Mouse (Mus musculus) liver, adult (tissue): ENCODE measurements around the gene Mrpl50.
A peak's percentile ranks its signal among the peaks of the same experiment; 100 is the strongest.

ENCODE experiments used
- GATA4 ChIP-seq: IDR thresholded peaks from 2 replicates; pipeline ENCODE4 v1.6.1; 2014; ENCODE audit warnings: mild to moderate bottlenecking, low read length; ENCODE audit not compliant: insufficient replicate concordance

Gene Mrpl50

DNA sequence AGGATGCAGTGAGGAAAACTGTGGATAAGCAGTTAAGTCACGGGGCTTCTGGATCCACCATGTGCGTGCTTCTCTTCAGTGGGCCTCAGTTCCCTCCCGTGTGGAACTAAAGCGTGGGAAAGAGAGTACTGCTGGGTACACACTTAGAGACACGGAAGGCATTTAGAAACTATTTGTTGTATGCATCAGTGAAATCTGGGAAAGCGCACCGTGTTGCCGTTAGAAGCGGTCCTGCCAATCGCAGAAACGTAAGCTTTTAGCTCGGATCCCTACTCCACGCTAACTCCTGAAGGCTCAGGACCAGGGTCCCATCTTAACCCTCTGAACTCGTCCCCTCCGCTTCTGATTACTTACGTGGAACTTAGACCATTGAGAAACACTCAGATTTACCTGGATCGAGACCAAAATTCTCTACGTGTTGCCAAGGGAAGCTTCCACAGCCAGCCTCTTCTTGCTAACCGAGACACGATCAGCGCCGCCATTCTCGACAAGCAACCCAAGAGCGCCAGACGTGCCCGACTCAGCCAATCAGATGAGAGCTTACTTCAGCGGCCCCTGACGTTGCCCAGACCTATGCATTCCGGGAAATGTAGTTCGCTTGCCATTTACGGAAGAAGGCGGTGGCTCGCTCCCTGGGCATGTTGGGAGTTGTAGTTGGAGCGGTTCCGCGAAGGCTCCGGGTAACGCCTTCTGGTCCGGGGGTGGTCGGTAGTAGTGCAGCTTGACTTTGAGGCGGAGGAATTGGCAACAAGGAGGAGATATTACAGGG lies at the start of gene Mrpl50, which contains the start of gene Zfp189:
TSS of gene Mrpl50 (minus strand) at position 522 of the 769 bp plus-strand sequence.
TSS of gene Zfp189 (plus strand) at position 605 of the 769 bp plus-strand sequence.
- no peak for TF ChIP-seq GATA4

DNA sequence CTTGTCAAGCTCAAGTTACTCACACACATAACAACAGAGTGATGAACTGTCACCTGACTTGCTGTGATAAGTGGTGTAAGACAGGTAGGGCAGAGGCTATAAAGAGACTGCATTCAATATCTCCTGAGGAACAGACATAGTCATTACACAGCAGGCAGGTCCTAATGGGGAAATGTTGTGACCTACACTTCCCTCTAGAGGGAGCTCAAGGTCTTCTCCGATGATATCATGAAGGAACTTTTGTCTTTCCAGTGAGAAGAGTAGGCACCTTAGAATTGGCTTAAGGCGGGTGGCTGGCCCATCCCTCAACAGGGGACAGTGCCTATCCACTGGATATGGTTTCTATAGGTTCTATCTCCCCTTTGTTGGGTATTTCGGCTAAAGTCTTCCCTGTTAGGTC lies 46.7 kb upstream of the Mrpl50 start:
- TF ChIP-seq GATA4, result no peak

- TF ChIP-seq GATA4, result peak; percentile 33; the same call in 1 of the 2 replicates
Observed at GRCm38 (mm10) chr4:49559915-49560772, 39.3 kb upstream of the Mrpl50 start.

DNA sequence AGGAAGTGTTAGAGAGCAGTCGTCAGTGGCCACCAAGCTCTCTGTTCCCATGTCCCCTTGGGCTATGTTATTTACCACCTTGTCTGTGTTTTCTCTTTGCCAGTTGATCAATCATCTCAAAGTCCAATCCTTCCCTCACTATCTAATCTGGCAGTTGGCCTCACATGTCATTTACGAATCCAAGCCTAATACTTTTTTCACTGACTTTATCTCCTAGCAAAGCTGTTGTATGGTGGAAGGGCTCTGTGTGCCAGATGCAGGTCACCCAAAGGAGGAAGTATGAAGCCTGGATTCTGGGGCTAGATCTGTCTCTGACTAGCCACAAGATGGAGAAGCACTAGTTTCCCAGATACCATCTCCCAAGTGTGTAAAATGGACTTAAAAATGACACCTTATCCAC lies 37.3 kb upstream of the Mrpl50 start:
- peak; percentile 84; the same call in 1 of the 2 replicates for TF ChIP-seq GATA4

GRCm38 (mm10) chr4:49557375-49557774 lies 36.5 kb upstream of the Mrpl50 start:
- TF ChIP-seq GATA4, result no peak

GRCm38 (mm10) chr4:49553380-49553779 lies 32.5 kb upstream of the Mrpl50 start:
- TF ChIP-seq GATA4, result no peak

- TF ChIP-seq GATA4, result no peak
Observed at GRCm38 (mm10) chr4:49549383-49549782, 28.5 kb upstream of the Mrpl50 start, which contains the start of gene Aldob. Gene Aldob (minus strand): TSS chr4:49549546.

DNA sequence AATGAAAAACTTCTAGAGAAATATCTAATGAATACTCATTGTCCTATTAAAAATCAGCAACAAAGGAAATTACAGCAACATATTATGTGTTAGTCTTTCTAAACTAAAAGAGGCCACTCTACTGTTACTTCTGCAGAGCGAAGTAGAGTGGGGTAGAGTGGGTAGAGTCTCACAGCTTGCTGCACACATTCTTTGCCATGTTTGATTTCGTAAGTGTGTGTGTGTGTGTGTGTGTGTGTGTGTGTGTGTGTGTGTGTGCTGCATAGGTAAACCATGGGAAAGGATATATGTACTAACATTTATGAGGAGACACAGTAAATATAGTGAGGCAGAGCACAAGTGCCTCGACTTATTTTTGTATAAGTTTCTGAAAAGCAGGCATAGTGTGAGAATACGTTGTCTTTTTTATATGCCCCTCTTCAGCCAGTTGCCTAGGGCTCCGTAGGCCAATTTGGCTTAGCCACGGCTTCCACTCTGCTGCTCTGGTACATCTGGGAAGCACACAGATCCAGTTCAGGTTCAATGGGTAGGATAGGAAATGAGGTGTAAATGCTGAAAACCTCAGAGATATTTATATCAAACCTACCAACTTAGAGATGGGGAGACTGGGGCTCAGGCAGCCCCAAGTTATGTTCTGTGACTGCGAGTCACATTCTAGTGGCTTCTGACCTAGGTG lies 26.8 kb upstream of the Mrpl50 start:
- TF ChIP-seq GATA4, result no peak

DNA sequence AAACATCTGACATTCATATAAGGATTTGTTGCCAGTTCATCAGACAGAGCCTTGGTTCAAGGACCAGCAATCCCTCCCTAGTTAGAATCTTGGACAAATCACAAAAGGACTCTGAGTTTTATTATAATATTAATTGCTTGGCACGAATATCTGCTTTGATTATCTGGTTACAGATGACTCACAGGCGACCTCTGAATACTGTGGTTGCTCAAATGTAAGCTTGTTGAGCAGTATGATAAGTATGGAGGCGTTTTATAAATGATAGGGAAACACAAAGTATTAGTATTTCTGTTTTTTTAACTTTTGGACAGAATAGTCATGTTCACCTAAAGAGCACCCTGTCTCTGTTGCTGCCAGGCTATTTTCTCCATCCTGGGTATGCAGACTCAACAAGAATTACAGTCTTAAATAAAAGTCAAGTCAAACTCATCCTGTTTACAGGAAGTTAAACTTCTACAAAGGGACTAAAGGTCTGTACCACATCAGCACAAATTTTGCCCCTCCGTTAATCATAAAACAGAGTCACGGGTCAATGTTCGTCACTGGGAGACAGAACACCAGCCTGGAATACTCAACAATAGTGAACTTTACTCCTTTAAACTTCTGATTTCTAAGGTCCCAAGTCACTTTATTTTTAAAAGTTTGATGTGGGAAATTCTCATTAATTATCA lies 26.1 kb upstream of the Mrpl50 start:
- TF ChIP-seq GATA4, result no peak

GRCm38 (mm10) chr4:49546026-49546425 lies 25.1 kb upstream of the Mrpl50 start:
- no peak for TF ChIP-seq GATA4

DNA sequence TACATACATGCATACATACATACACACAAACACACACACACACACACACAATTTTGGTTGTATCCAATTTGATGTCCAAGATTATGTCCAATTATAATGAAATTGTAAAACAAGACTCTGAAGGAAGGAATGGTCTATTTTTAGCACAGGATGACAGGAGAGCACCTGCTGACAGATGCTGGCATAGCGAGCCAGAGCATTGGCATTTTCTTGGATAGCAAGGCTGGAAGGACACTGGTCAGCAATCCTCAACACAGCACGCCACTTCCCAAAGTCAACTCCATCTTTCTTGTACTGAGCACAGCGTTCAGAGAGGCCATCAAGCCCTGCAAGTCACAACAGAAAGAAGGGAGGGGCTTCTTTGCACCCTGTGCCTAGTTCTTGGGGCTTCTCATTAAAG lies 20.1 kb upstream of the Mrpl50 start:
- no peak for TF ChIP-seq GATA4

GRCm38 (mm10) chr4:49539665-49540064 lies 18.8 kb upstream of the Mrpl50 start:
- TF ChIP-seq GATA4, result no peak

GRCm38 (mm10) chr4:49536671-49537070 lies 15.8 kb upstream of the Mrpl50 start:
- no peak for TF ChIP-seq GATA4

DNA sequence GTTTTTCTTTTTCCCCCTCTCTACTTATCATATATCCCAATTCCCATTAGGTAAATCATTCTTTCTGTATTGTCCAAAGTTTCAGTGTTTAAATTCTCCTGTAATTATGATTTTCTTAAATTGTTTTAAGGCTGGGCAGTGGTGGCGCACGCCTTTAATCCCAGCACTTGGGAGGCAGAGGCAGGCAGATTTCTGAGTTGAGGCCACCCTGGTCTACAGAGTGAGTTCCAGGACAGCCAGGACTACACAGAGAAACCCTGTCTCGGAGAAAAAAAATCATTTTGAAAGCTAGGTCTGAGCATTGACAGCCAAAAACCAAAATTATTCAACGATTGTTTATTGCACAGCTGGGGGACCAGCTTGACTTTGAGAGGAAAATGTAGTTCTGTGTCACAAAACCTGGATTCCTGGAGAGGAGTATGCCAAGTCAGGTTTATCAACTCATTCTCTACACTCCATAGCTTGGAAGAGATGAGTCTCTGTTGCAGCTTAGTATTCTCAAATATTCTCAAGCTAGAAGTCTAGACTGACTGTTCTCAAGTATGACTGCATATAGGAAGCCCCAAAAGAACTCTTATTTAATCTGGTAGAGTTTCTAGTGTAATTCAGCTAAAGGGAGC lies 14.9 kb upstream of the Mrpl50 start:
- TF ChIP-seq GATA4, result no peak

- peak; percentile 20; the same call in 1 of the 2 replicates for TF ChIP-seq GATA4
Observed at GRCm38 (mm10) chr4:49535036-49535435, 14.1 kb upstream of the Mrpl50 start.

DNA sequence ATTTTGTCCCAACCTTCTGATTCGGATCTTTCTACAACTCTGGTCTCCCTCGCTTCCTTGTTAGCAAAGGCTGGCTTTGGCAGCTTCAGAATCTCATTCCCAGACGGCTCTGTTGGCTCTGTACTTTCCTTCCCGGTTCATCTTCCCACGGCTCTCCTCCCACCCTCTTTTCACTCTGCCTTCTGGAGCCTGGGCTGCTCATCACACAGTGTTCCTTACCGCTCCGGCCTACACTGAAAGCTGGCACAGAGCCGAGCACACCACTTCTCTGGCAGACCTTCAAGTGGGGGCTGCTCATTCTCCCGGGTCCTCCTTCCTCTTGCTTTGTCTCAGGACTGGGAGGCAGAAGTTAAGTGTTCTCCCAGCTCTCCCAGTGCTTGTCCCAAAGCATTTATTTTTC lies 1.7 kb upstream of the Mrpl50 start:
- TF ChIP-seq GATA4, result no peak
